Mouse (Mus musculus) thymus, postnatal 4 days (tissue): ENCODE results near the gene Rplp1.

Experiments
- DNase-seq: peaks from one replicate; pipeline ENCODE4 v3.0.0; 2021

The Rplp1 gene

DNA sequence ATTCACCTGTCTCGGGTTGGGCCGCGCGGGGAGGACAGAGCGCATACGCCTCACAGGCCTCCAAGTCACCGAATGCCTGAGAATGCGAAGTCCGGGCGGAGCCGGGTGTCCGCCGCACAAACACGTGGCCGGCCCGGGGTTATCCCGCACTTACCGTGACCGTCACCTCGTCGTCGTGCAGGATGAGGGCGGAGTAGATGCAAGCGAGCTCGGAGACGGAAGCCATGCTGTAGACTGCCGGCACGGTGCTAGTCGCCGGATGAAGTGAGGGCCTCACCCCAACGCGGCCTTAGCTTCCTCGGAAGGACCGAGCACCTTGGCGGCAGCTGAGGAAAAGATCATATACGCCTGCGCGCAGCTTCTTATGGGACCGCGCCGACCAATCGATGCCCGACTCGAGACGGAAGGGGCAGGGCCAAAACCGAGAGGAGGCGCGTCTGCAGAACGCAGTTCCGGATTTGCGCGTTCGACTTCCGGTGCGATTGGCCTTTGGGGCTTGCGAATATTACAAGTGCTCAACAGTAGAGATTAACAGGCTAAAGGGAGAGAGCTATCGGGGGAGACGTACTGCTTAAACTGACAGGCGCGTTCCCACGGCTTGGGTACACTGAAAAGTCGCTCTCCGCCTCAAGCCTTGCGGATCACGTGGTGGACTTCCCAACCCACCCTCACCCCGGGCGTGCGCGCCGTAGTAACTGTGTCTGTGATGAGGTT lies at the start of gene Rplp1:
Gene Rplp1 (minus strand): TSS at position 340 of the 714 bp plus-strand sequence.
- peak; percentile 96 for DNase-seq

DNA sequence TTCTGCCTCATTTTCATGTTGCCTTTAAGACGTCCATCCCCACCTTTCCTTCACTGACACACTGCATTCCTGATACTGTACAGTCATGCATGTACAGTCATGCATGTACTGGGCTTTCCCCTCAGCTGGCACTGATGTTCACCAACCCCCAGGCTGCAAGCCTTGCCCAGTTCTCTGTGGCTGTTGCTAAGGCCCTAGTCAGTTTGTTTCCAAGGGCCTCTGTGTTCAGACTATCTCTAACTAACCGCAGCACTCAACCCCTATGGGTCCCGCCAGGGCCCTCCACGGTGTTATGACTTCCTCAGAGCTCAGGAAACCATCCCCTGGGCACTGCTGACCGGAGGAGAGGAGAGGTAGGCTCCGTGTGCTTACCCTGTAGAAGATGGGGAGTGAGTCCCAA lies 49.0 kb upstream of the Rplp1 start:
- no peak for DNase-seq

DNA sequence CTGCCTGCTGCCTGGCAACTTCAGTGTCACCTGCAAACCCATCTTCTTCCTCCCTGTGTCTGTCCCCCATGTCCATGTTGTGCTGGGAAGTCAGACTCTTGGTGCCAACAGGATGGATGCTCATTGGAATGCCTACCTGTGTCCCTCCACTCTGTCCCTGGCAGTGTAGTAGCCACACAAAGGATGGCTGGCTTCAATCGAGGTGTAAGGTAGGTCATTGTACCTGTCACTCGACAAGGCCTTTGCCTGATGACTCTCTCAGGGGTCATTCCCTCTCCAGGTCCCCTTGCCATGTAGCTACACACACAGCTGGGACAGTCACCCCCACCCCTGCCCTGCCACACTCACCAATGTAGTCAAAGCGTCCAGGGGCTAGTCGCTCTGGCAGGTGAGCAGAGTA lies 46.8 kb upstream of the Rplp1 start:
- DNase-seq = peak; percentile 27

DNA sequence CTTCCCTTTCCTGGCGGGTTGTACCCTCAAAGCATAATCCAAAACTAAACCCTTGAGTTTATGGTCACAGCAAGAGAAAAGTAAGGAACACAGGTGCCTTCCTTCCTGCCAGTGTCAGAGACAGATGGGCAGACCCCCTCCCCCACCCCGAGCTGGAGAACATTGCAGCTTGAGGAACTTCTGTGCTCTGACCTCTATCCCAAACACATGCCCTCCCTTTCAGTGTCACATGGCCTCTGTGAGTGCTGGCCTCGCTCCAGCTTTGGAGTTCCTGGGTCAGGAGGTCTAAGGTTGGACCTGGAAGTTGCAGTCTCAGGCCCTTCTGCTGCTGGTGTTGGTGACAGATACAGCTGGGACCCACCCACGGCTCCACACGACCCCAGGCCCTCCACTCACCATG lies 46.4 kb upstream of the Rplp1 start:
- peak; percentile 65 for DNase-seq

DNA sequence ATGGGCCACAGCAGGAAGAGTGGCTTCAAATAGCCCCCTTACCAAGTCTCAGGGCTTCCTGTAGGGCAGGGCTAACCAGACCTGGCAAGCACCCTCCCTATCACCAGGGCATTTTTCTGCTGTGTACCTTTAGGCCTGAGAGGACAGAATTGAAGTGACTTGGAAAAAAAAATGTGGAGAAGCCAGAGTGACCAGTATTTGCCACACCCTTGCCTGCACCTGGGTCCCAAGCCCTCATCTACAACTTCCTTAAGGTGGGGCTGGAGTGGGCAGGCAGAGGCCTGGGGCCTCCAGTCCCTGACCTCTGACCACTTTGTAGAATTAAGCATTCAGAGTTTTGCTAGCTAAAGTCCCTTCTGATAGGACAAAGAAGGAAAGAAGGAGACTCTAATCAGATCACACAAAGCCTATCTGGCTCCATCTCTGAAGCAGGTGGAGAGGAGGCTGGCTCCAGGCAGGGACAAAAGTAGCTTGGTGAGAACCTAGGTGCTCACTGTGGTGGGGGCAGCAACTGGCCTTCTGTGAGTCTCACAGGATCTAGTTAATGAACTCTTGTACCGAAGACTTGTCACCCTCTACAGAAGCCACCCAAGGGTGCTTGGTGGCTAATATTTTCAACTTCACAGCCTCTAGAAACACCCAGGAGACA lies 45.7 kb upstream of the Rplp1 start:
- DNase-seq = no peak

DNA sequence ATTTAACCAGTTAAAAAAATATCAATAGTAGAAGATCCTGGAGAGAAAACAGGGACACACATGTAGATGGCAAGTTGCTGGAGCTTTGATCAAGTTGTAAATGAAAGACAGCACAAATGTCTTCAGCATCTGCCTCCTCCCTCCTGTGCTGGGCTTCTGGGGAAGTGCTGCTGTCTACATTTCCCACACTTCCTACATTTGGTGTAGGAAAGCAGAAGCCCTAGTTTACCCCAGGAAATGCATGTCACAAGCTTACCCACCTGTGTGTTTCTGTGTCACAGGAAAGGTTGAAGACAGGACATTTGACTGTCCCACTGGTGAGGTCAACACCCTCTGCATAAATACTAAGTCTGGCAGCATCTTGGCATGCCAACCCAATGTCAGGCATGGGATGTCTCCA lies 40.4 kb upstream of the Rplp1 start:
- no peak for DNase-seq

- DNase-seq = no peak
These were observed 37.9 kb upstream of the Rplp1 start for GRCm38 (mm10) chr9:61952241-61952640.

GRCm38 (mm10) chr9:61947402-61948346 lies 33.3 kb upstream of the Rplp1 start:
- peak; percentile 88 for DNase-seq

DNA sequence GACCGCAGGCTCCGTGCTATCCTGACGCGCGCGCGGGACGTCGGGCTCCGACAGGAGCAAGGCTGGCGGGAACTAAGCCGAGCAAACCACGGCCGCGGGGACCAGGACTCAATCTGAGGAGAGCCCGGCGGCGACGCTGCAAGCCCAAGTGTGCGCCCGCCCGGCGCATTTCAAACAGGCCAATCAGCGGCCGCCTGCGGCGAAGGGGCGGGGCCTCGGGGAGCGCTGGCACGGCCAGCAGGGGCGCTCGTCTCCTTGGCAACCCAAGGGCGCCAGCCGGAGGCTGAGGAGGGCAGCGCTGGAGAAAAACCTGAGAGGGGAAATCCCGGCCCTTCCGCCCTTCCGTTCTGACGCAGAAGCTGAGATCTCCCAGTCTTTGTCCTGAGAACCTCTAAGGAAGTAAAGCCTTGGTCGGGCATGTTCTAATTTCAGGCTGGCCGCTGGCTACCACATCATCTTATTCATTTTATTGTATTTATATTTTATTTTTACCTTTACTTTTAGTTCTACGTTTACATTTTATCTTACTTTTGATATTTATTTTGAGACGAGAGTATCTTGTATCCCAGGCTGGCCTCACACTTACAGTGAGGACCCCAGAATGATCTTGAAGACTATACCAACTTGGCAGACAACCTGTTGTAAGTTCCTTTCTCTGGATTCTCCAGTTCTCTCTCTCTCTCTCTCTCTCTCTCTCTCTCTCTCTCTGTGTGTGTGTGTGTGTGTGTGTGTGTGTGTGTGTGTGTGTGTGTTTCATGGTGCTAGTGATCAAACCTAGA lies 32.5 kb upstream of the Rplp1 start, which contains the start of gene Kif23:
Gene Kif23 (minus strand): TSS at position 152 of the 779 bp plus-strand sequence.
- DNase-seq = peak; percentile 99

DNA sequence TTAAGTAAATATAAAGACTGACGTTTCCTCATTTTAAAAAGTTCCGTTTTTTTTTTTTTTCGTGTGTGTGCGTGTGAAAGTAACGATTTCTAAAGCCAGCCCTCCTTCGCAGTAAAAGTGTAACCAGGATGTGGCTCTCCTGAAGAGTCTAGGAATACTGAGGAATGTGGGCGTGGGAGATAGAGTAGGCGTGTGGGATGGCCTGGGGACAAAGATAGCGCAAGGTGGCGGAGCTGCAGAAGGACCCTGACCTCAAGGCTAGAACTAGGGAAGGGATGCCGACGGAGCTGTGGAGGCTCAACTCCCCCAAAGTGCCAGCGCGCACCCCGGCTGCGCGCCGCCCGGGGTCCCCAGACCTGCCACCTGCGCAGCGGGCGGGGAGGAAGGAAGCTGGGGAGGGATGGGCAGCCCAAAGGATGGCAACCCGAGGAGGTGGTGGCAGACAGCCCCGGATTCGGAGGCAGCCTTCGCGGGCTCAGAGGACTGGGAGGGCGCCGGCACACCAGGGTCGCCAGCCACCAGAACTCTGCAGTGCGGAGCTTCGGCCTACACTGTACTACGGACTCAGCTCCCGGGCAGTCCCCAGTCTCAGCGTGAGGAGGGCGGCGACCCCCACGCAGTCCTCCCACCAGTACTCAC lies 31.8 kb upstream of the Rplp1 start:
- peak; percentile 83 for DNase-seq

- DNase-seq = no peak
These were observed 26.7 kb upstream of the Rplp1 start for GRCm38 (mm10) chr9:61941054-61941453.

DNA sequence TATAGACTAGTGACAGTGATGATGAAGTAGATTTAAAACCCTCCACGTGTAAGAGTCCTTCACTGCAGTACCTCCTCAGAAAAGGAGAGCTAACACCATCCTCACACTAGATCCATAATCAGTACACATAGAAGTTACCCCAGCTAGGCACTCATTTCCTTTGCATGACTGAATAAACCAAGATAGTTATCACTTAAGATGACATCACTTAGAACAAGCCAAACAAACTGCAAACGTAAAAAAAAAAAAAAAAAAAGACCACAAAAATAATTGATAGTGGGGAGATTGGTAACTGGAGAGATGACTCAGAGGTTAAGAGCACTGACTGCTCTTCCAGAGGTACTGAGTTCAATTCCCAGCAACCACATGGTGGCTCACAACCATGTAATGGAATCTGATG lies 19.0 kb upstream of the Rplp1 start:
- DNase-seq = no peak

- DNase-seq = no peak
These were observed 17.7 kb upstream of the Rplp1 start for GRCm38 (mm10) chr9:61932009-61932408.

GRCm38 (mm10) chr9:61925086-61925660 lies 10.8 kb upstream of the Rplp1 start:
- DNase-seq = peak; percentile 53

DNA sequence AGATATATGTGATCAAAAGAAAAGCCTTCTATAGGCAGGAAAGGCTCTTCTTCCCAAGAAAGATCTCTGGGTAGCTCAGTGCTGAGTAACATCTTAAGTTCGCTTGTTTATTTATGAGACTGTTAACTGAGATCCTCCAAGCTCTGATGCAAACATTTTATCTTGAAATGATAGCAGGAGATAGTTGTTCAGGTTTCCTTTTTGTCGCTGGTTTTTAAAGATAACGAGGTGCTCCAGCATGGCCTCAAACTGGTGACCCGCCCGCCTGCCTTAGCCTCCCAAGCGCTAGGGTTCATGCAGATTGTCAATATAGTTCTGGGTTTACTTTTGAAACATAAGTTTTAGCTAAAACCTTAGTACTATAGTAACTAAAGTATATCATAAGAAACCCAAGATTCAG lies 6.0 kb upstream of the Rplp1 start:
- no peak for DNase-seq

DNA sequence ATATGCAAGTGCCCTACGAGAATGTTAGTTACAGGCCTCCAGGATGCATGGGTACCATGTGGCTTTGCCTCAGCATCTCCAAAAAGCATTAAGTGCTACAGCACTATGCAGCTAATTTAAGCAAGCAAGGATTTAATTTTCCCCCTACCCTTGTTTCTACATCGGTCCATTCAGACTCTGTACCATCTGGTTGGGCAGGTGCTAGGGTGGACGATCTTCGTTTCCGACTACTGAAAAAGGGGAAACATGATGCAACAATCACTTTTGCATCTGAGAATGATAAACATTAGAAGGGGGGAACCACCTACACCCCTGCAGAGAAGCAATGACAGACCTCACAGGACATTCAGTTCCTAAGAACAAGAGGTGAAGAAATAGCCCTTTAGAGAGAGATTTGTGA lies 5.1 kb upstream of the Rplp1 start:
- no peak for DNase-seq

- DNase-seq = no peak
These were observed 3.1 kb upstream of the Rplp1 start for GRCm38 (mm10) chr9:61917436-61917835.

DNA sequence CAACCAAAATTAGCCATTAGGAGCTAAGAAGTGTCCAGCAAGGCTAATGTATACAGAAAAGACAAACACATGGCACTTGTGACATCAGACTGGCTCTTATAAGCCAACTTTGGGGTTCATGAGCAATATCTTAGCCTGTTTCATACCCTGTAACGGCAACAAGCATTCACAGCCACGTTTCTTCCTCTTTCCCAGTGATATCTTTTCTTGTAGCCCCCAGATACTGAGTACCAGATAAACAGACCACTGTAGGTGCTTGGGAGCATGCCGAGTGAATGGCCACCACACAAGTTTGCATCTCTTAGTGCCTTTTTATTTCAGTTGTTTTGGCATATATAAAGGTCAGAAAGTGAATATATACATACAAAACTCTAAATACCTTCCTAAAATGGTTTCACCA lies 2.6 kb upstream of the Rplp1 start:
- DNase-seq = no peak

- DNase-seq = no peak
These were observed 1.2 kb upstream of the Rplp1 start for GRCm38 (mm10) chr9:61915393-61916005.

GRCm38 (mm10) chr9:61914917-61915300 lies 567 bp upstream of the Rplp1 start:
- no peak for DNase-seq
